Mouse (Mus musculus) liver, postnatal 0 days (tissue): ENCODE measurements around the gene Adora2b. TPM values are rescaled to one million over a fixed set of nuclear protein-coding genes. Genes with fewer than 3 reads are reported as not detected.

Source experiments
- ATAC-seq: fragments of 200-750 bp; cut with Nextera tagmentation; 2 replicates; pipeline ENCODE4 v1.8.0; 2017; ENCODE audit warnings: mild to moderate bottlenecking, moderate library complexity
- DNase-seq: peaks from one replicate; pipeline ENCODE4 v3.0.0-alpha.2; 2016
- H3K27ac ChIP-seq: fragments of 300-500 bp; sonication (generic); 2 replicates; pipeline ENCODE4 v1.5.1; 2014; ENCODE audit warnings: antibody characterized with exemption, moderate library complexity, mild to moderate bottlenecking, low read depth
- H3K27me3 ChIP-seq: fragments of 300-500 bp; sonication (generic); 2 replicates; pipeline ENCODE4 v1.6.1; 2014; ENCODE audit warnings: low read length, control low read depth, mixed read lengths; ENCODE audit not compliant: insufficient read depth
- H3K36me3 ChIP-seq: fragments of 300-500 bp; sonication (generic); replicated peaks from 2 replicates; pipeline ENCODE4 v1.6.1; 2014; ENCODE audit warnings: mild to moderate bottlenecking, control low read depth, low read length, moderate library complexity, mixed read lengths; ENCODE audit not compliant: insufficient read depth
- H3K4me1 ChIP-seq: fragments of 300-500 bp; sonication (generic); 2 replicates; pipeline ENCODE4 v1.6.1; 2014; ENCODE audit warnings: antibody characterized with exemption, mild to moderate bottlenecking, control low read depth; ENCODE audit not compliant: insufficient read depth
- H3K4me2 ChIP-seq: fragments of 300-500 bp; sonication (generic); 2 replicates; pipeline ENCODE4 v1.6.1; 2014; ENCODE audit warnings: low read depth, mild to moderate bottlenecking, low read length, moderate library complexity, mixed read lengths
- H3K4me3 ChIP-seq: fragments of 300-500 bp; sonication (generic); 2 replicates; pipeline ENCODE4 v1.5.1; 2014; ENCODE audit warnings: low read depth, low read length
- H3K9ac ChIP-seq: fragments of 300-500 bp; sonication (generic); replicated peaks from 2 replicates; pipeline ENCODE4 v1.6.1; 2014; ENCODE audit warnings: mild to moderate bottlenecking, moderate library complexity
- H3K9me3 ChIP-seq: fragments of 300-500 bp; sonication (generic); 2 replicates; pipeline ENCODE4 v1.6.1; 2016; ENCODE audit warnings: mild to moderate bottlenecking, control low read depth, low read length, mixed read lengths
- CTCF ChIP-seq: sonication (generic); IDR thresholded peaks from 2 replicates; pipeline ENCODE4 v1.5.1; 2016; ENCODE audit warnings: antibody characterized with exemption, low read depth
- EP300 ChIP-seq: IDR thresholded peaks from 2 replicates; pipeline ENCODE4 v1.6.1; 2016; ENCODE audit warnings: antibody characterized with exemption, low read depth, mild to moderate bottlenecking
- WGBS: fragments of 180-500 bp; shearing (Covaris S2); extraction: QIAGEN DNeasy Blood & Tissue Kit; methylation state at CpG from one replicate; pipeline ENCODE4 v1.1.7; 2014; ENCODE audit not compliant: insufficient replicate concordance; 5-methylcytosine and 5-hydroxymethylcytosine counted together
- polyA plus RNA-seq: library from polyadenylated mRNA; unstranded; fragments of >200 nt; fragmentation: Nextera tagmentation; extraction: Ambion mirVana; gene quantifications from 2 replicates; pipeline ENCODE4 v1.2.1, GENCODE M21; 2015

The Adora2b gene
- polyA plus RNA-seq, 1 experiment from 2014 or later = 0.61 TPM

DNA sequence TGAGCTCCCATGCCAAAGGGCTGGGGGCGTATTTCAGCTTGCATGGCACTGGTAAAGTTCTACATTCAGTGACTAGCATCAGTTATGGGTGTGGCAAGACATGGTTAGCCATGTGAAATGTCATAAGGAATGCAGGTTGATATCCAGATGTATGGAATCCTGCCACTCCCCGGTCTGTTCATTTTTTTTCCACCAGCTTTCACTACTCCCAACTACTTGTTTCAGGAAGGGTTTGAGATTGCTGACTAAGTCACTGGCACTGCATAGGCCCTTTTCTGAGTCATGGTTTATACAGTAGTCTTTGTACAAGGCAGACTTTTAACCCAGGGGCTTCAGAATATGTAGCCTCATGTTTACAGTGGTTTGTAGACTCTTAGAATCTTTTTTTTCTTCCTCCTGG, 60.5 kb downstream of the Adora2b start:
- DNase-seq (no peak), ATAC-seq (no peak)
- H3K9ac ChIP-seq = no peak overlapping the region
- H3K36me3 ChIP-seq = peaks cover 31% of the 10 kb centered on the region
- WGBS = 85% methylated on average over 2 of the region's 2 CpGs
- TF ChIP-seq CTCF = no peak
- no peak overlapping the region for H3K4me2 ChIP-seq
- H3K4me3 ChIP-seq = no peak overlapping the region
- H3K27ac ChIP-seq = no peak overlapping the region
- no peaks in the 10 kb centered on the region for H3K4me1 ChIP-seq
- no peaks in the 10 kb centered on the region for H3K9me3 ChIP-seq
- H3K27me3 ChIP-seq = no peaks in the 10 kb centered on the region

GRCm38 (mm10) chr11:62314984-62315383, 66.2 kb downstream of the Adora2b start:
- Histone ChIP-seq H3K4me1 (no peaks in the 10 kb centered on the region), H3K4me2 (no peak overlapping the region), H3K27me3 (no peaks in the 10 kb centered on the region), H3K4me3 (no peak overlapping the region), H3K9ac (no peak overlapping the region), H3K36me3 (peaks cover 61% of the 10 kb centered on the region), H3K9me3 (no peaks in the 10 kb centered on the region), H3K27ac (no peak overlapping the region)
- peak; percentile 64 for ATAC-seq
- no peak for DNase-seq
- WGBS = 88% methylated on average over 5 of the region's 5 CpGs
- TF ChIP-seq EP300 = no peak
- no peak for TF ChIP-seq CTCF

Other genes starting within 250 kb of the Adora2b start
- 16.3 and 16.4 TPM in 2 replicates for gene Zswim7, start 32.4 kb downstream of the Adora2b start, polyA plus RNA-seq
- gene Ttc19, start 32.5 kb downstream of the Adora2b start, polyA plus RNA-seq = 4.8 and 4.9 TPM in 2 replicates
- gene Pigl, start 209.5 kb downstream of the Adora2b start, polyA plus RNA-seq = 2.6 and 2.7 TPM in 2 replicates
- 48.1 and 52.0 TPM in 2 replicates for gene Ncor1, start 209.6 kb downstream of the Adora2b start, polyA plus RNA-seq